Mouse (Mus musculus) liver, embryonic 14.5 days (tissue): ENCODE measurements around the gene Slco4a1. TPM values are rescaled to one million over a fixed set of nuclear protein-coding genes. Genes with fewer than 3 reads are reported as not detected.

Source experiments
- ATAC-seq: fragments of 200-750 bp; cut with Nextera tagmentation; 2 replicates; pipeline ENCODE4 v1.8.0; 2017; ENCODE audit warnings: moderate number of reproducible peaks, mild to moderate bottlenecking, moderate library complexity; ENCODE audit not compliant: insufficient read depth
- DNase-seq, 3 experiments: peaks; one replicate each; pipeline ENCODE4 v3.0.0-alpha.2; 2012 to 2013; ENCODE audit warnings: low read depth in 3 of 3, low spot score in 3 of 3
- H3K27ac ChIP-seq: fragments of 300-500 bp; sonication (generic); 2 replicates; pipeline ENCODE4 v1.5.1; 2014; ENCODE audit warnings: moderate library complexity, mild to moderate bottlenecking, control low read depth, inconsistent platforms
- H3K27me3 ChIP-seq: fragments of 300-500 bp; sonication (generic); 2 replicates; pipeline ENCODE4 v1.6.1; 2014; ENCODE audit warnings: mild to moderate bottlenecking, low read length, moderate library complexity; ENCODE audit not compliant: control insufficient read depth, insufficient read depth
- H3K36me3 ChIP-seq: fragments of 300-500 bp; sonication (generic); replicated peaks from 2 replicates; pipeline ENCODE4 v1.6.1; 2014; ENCODE audit warnings: low read depth; ENCODE audit not compliant: control insufficient read depth, insufficient read depth
- H3K4me1 ChIP-seq, 2 experiments: fragments of 200-500 bp in 1 of 2; fragments of 300-500 bp in 1 of 2; sonication (generic) in 1 of 2; replicated peaks; 2 replicates each; pipeline ENCODE4 v1.6.1; 2012 to 2014; ENCODE audit warnings: antibody characterized with exemption in 1 of 2, inconsistent platforms in 1 of 2, low read length in 1 of 2; ENCODE audit not compliant: control insufficient read depth in 2 of 2, insufficient read depth in 2 of 2
- H3K4me2 ChIP-seq: fragments of 300-500 bp; sonication (generic); 2 replicates; pipeline ENCODE4 v1.6.1; 2014; ENCODE audit warnings: low read depth, mild to moderate bottlenecking, control low read depth, moderate library complexity
- H3K4me3 ChIP-seq, 2 experiments: fragments of 200-500 bp in 1 of 2; fragments of 300-500 bp in 1 of 2; sonication (generic) in 1 of 2; 2 replicates each; pipeline ENCODE4 v1.5.1; 2012 to 2014; ENCODE audit warnings: low read depth in 2 of 2, low read length in 2 of 2, mild to moderate bottlenecking in 2 of 2, control low read depth in 1 of 2, inconsistent platforms in 1 of 2, moderate library complexity in 1 of 2; ENCODE audit not compliant: insufficient read depth in 1 of 2
- H3K9ac ChIP-seq: fragments of 300-500 bp; sonication (generic); replicated peaks from 2 replicates; pipeline ENCODE4 v1.6.1; 2014; ENCODE audit warnings: mild to moderate bottlenecking, control low read depth, moderate library complexity
- H3K9me3 ChIP-seq: fragments of 300-500 bp; sonication (generic); 2 replicates; pipeline ENCODE4 v1.6.1; 2016; ENCODE audit warnings: low read length, mixed read lengths; ENCODE audit not compliant: control insufficient read depth
- CTCF ChIP-seq: IDR thresholded peaks from 2 replicates; pipeline ENCODE4 v1.5.1; 2016; ENCODE audit warnings: antibody characterized with exemption, low read depth, control low read depth
- EP300 ChIP-seq: IDR thresholded peaks from 2 replicates; pipeline ENCODE4 v1.6.1; 2016; ENCODE audit warnings: antibody characterized with exemption, low read depth
- WGBS: fragments of 180-500 bp; shearing (Covaris S2); extraction: QIAGEN DNeasy Blood & Tissue Kit; methylation state at CpG from one replicate; pipeline ENCODE4 v1.1.7; 2014; ENCODE audit not compliant: insufficient replicate concordance; 5-methylcytosine and 5-hydroxymethylcytosine counted together
- polyA plus RNA-seq, 2 experiments: library from polyadenylated mRNA; depleted of rRNA in 1 of 2; stranded (reverse) in 1 of 2; unstranded in 1 of 2; fragments of >200 nt; fragmentation: Nextera tagmentation in 1 of 2; extraction: Ambion mirVana in 1 of 2; gene quantifications; 2 replicates each; pipeline versions ENCODE4 v1.2.1 to v1.2.3; 2012 to 2014

Slco4a1 gene
- polyA plus RNA-seq, 2 experiments, result 0.28 to 0.65 TPM

DNA sequence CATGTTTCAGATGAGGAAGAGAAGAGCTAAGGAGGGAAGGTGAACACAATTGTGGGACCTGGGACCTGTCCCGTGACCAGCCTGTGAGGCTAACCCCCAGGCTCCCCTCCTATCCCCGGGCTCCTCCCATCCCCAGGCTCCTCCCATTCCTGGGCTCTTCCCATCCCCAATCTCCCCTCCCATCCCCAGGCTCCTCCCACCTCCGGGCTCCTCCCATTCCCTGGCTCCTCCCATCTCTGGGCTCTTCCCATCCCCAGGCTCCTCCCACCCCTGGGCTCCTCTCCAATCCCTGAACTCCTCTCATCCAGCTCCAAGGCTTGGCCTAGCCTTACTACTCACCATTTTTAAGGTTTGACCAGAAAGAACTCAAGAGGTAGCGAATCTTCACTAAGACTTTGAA is 66.8 kb downstream of the Slco4a1 start:
- Histone ChIP-seq H3K9ac (no peak overlapping the region), H3K27me3 (no peaks in the 10 kb centered on the region), H3K4me3 (no peak overlapping the region), H3K4me2 (no peak overlapping the region), H3K27ac (no peak overlapping the region), H3K9me3 (no peaks in the 10 kb centered on the region), H3K4me1 (no peaks in the 10 kb centered on the region), H3K36me3 (no peaks in the 10 kb centered on the region)
- DNase-seq, result no peak
- TF ChIP-seq CTCF (no peak), EP300 (no peak)
- ATAC-seq, result no peak
- 39% methylated on average over 4 of the region's 4 CpGs for WGBS

Other genes with a start within 250 kb of the Slco4a1 start
- gene Lama5, start 230.4 kb upstream of the Slco4a1 start, polyA plus RNA-seq (2012; rRNA removed), result 2.7 and 2.9 TPM in 2 replicates
- gene Lama5, start 230.4 kb upstream of the Slco4a1 start, polyA plus RNA-seq (2014; fragmentation: Nextera tagmentation; extraction: Ambion mirVana), result 1.7 and 1.9 TPM in 2 replicates
- gene Rps21, start 198.9 kb upstream of the Slco4a1 start, polyA plus RNA-seq (2012; rRNA removed), result 1,402 and 1,840 TPM in 2 replicates
- 511 and 539 TPM in 2 replicates for gene Rps21, start 198.9 kb upstream of the Slco4a1 start, polyA plus RNA-seq (2014; fragmentation: Nextera tagmentation; extraction: Ambion mirVana)
- 4.9 and 5.6 TPM in 2 replicates for gene Cables2, start 182.7 kb upstream of the Slco4a1 start, polyA plus RNA-seq (2012; rRNA removed)
- 3.3 and 4.9 TPM in 2 replicates for gene Cables2, start 182.7 kb upstream of the Slco4a1 start, polyA plus RNA-seq (2014; fragmentation: Nextera tagmentation; extraction: Ambion mirVana)
- 0.02 TPM in 2 replicates for gene Rbbp8nl, start 166.4 kb upstream of the Slco4a1 start, polyA plus RNA-seq (2012; rRNA removed)
- not detected in 2 replicates for gene Rbbp8nl, start 166.4 kb upstream of the Slco4a1 start, polyA plus RNA-seq (2014; fragmentation: Nextera tagmentation; extraction: Ambion mirVana)
- gene Gata5, start 121.5 kb upstream of the Slco4a1 start, polyA plus RNA-seq (2012; rRNA removed), result 0.27 and 0.35 TPM in 2 replicates
- 0.20 and 0.22 TPM in 2 replicates for gene Gata5, start 121.5 kb upstream of the Slco4a1 start, polyA plus RNA-seq (2014; fragmentation: Nextera tagmentation; extraction: Ambion mirVana)
- gene Ntsr1, start 43.7 kb downstream of the Slco4a1 start, polyA plus RNA-seq (2012; rRNA removed), result 0.04 and 0.06 TPM in 2 replicates
- gene Ntsr1, start 43.7 kb downstream of the Slco4a1 start, polyA plus RNA-seq (2014; fragmentation: Nextera tagmentation; extraction: Ambion mirVana), result 0.05 TPM in 1 of 2 replicates, not detected in the other
- 10.5 and 10.8 TPM in 2 replicates for gene Mrgbp, start 125.1 kb downstream of the Slco4a1 start, polyA plus RNA-seq (2012; rRNA removed)
- 7.1 and 7.4 TPM in 2 replicates for gene Mrgbp, start 125.1 kb downstream of the Slco4a1 start, polyA plus RNA-seq (2014; fragmentation: Nextera tagmentation; extraction: Ambion mirVana)
- gene Ogfr, start 133.0 kb downstream of the Slco4a1 start, polyA plus RNA-seq (2012; rRNA removed), result 11.5 and 20.2 TPM in 2 replicates
- gene Ogfr, start 133.0 kb downstream of the Slco4a1 start, polyA plus RNA-seq (2014; fragmentation: Nextera tagmentation; extraction: Ambion mirVana), result 18.0 and 21.2 TPM in 2 replicates
- 0.55 and 1.2 TPM in 2 replicates for gene Col9a3, start 141.5 kb downstream of the Slco4a1 start, polyA plus RNA-seq (2012; rRNA removed)
- gene Col9a3, start 141.5 kb downstream of the Slco4a1 start, polyA plus RNA-seq (2014; fragmentation: Nextera tagmentation; extraction: Ambion mirVana), result 0.71 and 0.80 TPM in 2 replicates
- gene Tcfl5, start 186.5 kb downstream of the Slco4a1 start, polyA plus RNA-seq (2012; rRNA removed), result 0.16 and 0.23 TPM in 2 replicates
- gene Tcfl5, start 186.5 kb downstream of the Slco4a1 start, polyA plus RNA-seq (2014; fragmentation: Nextera tagmentation; extraction: Ambion mirVana), result not detected in 2 replicates